Mouse (Mus musculus): ENCODE data around the gene Tmc2.

The Tmc2 gene

GRCm38 (mm10) chr2:130256762-130257161, 61.8 kb downstream of the Tmc2 start:
- CTCF ChIA-PET, result no interaction called here

DNA sequence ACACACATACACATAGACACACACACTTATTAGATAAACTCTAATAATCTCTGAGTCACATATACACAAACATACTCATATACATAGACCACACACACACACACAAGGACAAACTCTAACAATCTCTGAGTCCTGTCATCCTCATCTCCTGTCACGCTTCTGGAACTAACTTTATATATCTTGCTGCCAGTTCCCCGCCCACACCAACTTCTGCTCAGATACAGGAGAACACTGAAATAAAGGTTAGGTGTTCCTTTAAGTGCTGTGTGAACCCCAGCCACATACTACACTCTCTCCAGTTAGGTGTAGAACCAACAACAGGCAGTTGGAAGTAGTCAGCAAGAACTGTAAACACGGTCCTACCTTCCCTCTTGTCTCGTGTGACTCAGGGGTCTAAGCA, 65.8 kb downstream of the Tmc2 start:
- CTCF ChIA-PET, result interaction anchor here (0.7 kb wide), 1 partner anchor 352 kb away, joined by 3 read pairs; no protein-coding TSS in a partner anchor

DNA sequence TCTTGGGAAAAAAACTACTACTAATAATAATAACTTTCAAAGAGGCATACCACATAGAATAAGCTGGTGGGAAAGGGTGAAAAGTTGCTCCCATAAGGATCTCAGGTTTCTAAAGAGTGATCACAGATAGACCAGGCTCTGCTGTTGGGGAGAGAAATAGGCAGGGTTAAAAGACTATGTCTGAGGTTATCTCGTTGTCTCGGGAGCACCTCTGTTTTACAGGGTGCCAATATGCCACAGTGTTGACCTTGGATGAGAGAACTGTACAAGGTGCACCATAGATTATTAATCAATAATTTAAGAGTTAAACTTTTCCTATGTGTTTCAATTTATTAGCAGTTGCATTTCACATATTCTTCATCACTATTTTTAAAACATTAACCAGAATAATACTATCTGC, 66.9 kb downstream of the Tmc2 start:
- CTCF ChIA-PET, result no interaction called here

GRCm38 (mm10) chr2:130262398-130262797, 67.4 kb downstream of the Tmc2 start:
- CTCF ChIA-PET, result no interaction called here

DNA sequence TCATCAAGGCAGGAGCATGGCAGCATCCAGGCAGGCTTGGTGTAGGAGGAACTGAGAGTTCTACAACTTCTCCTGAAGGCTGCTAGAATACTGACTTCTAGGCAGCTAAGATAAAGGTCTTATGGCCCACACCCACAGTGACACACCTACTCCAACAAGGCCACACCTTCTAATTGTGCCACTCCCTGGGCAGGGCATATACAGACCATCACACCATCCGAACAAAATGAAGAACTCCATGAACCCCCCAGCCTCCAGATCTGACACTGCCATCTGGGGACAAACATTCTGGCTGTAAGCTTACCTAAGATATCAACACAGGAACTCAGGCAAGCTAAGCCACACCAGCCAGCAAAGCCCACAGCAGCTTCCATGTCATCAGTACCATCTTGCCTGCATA, 70.5 kb downstream of the Tmc2 start:
- CTCF ChIA-PET, result no interaction called here

DNA sequence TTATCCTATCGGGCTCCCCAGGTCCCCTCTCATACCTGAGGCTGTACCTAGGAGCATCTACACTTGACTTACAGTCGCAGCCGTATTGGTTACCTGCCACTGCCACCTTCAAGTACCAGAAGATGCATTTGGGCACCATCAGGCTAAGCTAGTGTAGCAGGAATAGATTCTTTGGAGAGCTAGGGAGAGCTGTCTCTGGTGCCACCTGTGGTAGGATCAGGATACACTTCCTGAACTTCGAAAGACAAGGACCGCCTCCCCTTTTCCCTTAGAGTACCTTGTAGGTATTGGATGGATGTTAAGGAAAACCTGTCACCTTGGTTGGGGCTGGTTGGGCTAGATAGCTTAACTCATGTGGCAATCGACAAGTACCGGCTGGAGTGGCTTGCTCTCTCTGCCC, 73.1 kb downstream of the Tmc2 start:
- CTCF ChIA-PET, result no interaction called here

DNA sequence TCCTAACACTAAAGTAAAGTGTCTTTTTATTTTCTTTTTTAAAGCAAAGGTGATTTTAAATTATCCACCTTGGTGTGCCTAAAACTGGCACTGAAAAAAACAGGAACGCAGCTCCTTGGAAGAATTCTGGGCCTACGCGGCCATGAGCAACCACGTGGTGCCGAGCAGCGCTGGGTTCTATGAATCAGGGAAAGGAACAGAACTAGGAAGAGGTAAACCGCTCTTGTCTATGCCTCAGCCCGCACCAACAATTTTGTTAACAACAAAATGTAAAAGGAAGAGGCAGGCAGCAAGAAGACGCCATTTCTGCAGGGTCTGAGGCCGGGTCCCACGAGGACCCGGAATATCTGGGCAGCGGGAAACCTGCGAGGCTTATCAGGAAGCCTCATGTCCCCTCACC, 78.7 kb downstream of the Tmc2 start:
- CTCF ChIA-PET, result no interaction called here

GRCm38 (mm10) chr2:130274149-130274861, 79.3 kb downstream of the Tmc2 start, which contains the start of gene Nop56:
Gene Nop56, plus strand, starts transcription at chr2:130274430.
- CTCF ChIA-PET, result interaction anchor here (0.9 kb wide), 1 partner anchor 10 kb away, joined by 3 read pairs; the partner anchor contains the start of gene Idh3b

DNA sequence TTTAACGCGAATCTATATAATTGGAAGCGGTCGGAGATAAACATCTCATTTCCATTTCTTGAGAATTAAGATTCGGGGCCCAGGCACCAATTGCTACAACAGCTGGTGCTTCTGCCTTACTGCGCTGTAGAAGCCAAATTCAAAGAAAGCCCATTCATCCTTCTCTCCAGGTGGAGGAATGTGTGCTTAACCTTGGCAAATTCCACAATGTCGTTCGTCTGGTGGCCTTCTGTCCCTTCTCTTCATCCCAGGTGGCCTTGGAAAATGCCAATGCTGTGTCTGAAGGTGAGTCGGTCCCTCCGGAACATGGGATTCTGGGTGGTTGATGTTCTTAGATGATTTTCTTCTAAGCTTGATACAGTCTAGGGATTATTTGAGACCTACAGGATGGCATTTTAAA, 79.9 kb downstream of the Tmc2 start:
- CTCF ChIA-PET, result interaction anchor here (0.9 kb wide), 1 partner anchor 9 kb away, joined by 3 read pairs; the partner anchor contains the start of gene Idh3b

- CTCF ChIA-PET, result no interaction called here
Observed at GRCm38 (mm10) chr2:130275649-130276048, 80.7 kb downstream of the Tmc2 start.

DNA sequence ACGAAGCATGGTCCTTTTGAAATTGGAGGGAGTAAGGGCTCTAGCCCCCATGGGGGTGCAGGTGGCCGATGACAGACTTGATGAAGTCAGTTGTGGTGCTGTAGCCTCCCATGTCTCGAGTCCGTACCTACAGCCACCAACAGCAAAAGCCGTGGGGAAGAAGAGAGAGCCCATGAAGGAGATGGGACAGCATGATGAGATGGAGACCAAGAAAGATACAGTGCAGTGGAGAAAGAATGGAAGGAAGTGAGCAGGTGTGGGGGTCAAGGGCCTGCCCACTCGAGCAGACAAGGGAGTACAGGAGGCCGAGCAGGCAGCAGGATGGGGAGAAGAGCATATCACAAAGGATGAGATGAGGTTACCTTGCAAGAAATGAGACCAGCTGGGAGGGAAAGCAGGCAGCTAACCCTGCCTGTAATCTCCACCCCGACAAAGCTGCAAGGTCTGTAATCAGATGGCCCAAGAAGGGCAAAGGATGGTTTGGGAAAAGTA, 84.7 kb downstream of the Tmc2 start:
- CTCF ChIA-PET, result no interaction called here

- CTCF ChIA-PET, result no interaction called here
Observed at GRCm38 (mm10) chr2:130280224-130280623, 85.2 kb downstream of the Tmc2 start.

DNA sequence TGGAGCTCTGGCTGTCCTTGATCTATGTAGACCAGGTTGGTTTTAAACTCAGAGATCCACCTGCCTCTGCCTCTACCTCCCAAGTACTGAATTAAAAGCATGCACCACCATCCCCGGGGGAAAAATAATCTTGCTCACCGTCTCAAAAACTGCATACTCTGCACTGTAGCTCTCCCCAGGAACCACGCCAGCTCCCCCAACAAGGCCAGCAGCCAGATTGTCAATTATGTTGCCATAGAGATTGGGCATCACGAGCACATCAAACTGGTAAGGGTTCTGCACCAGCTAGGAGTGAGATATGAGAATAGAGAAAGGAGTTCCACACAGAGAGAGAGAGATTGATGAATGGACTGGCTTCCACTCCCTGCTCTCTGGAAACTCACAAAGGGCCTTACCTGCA, 85.8 kb downstream of the Tmc2 start:
- CTCF ChIA-PET, result no interaction called here

DNA sequence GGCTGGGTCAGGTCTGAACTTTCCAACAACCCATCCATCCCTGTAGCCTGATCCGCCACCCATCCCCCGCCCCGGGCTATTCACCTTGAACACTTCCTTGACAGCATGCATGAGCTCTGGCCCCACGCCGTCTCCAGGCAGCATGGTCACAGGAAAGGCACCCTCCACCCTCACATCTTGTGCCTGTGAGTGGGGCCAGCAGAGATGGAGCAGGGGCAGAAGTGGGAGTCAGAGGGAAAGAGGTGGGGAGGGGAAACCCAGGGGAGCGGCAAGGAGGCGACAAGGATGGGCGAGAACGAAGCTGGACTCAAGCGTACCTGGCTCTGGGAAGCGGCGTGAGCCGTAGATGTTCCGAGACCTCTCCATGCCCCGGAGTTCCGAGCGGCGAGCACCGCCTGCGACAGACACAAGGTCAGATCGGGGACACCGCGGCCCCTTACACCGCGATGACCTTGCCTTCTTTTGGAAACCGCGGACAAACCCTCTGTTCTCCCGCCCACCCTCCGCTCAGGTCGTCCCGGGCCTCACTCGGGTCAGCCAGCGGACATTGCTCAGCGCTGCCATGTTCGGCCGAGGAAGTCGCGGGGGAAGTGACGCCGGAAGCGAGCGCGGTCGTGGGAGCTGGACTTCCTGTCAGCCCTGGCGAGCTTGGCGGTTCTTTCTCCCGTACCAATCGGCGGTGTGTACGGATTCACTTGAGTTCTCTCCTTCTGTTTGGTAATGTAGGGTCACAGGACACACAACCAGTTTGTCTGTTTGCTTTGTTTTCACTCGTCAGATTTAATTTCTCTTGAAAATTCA, 89.1 kb downstream of the Tmc2 start, which contains the start of gene Idh3b:
Idh3b (minus strand) TSS at position 694 of the 801 bp plus-strand sequence.
- CTCF ChIA-PET, result interaction anchor here (0.7 kb wide), 1 partner anchor 9 kb away, joined by 3 read pairs; the partner anchor contains the start of gene Nop56

- CTCF ChIA-PET, result no interaction called here
Observed at GRCm38 (mm10) chr2:130289086-130289485, 94.1 kb downstream of the Tmc2 start.

DNA sequence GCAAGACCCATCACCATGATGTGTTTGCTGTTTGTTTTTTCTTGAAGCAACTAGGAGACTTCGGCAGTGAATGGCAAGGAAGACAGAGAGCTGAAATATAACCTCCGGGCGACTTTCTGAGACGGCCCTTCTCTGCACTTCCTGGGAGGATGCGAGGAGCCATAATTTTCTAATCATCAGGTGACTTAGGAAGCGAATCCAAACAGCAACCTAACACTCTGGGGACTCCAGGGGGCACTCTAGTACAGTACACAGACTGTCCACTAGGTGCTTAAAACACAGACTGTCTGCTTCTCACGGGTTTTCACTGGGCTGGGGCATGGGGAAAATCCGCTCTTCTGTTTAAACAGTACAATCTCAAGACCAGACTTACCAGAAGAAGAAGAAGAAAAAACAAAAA, 96.4 kb downstream of the Tmc2 start:
- CTCF ChIA-PET, result interaction anchor here (0.6 kb wide), 1 partner anchor 286 kb away, joined by 3 read pairs; no protein-coding TSS in a partner anchor

DNA sequence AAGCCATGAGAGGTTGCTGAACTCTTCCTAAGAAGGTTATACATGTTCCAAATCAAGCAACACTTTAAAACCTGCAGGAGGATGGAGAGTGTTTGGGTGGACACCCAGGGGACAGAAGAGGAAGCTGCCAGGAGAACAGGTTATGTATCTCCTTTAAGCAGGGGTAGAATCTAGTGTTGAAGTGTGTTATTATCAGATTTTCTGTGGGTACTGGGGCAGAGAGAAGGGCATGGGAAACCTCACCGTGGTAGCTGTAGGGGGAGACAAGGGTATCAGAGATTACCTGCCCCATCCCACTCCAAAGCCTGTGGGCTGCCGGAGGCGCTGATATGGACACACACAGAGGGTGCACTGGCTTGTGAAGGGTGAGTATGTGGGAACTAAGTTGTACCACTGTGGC, 98.0 kb downstream of the Tmc2 start:
- CTCF ChIA-PET, result interaction anchor here (0.6 kb wide), 1 partner anchor 21 kb away, joined by 3 read pairs; no protein-coding TSS in a partner anchor

- CTCF ChIA-PET, result no interaction called here
Observed at GRCm38 (mm10) chr2:130293486-130293885, 98.5 kb downstream of the Tmc2 start.

DNA sequence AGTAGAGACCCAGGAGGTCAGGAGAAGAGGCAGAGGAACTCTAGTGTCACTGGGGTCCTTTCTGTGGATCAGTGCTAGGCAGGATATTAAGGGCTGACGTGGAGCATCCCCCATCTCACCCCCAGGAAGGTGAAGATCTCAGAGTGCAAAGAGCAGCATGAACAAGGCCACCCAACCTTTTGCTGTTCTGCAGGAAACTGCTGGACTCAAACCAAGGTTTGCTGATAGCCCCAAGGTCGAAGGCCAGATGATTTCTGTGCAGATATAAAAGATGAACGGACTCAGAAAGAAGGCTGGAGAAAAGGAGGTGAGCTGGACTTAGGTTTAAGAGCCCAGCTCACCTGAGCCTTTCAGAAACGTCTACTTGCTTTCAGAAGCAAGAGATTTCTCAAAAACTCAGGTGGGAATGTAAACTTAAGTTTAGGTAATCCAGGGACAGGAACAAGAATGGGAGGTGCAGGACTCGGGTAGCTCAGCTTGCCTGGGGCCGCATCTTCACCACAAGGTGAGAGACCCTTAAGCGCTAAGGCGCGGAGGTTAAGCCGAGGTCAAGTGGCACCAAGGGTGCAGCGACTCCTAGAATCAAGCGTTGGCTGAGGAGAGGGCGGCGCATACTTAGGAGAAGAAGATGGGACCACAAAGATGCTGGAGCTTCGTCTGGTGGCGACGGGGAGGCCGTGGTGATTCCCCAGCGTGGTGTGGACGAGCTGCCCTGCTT, 99.4 kb downstream of the Tmc2 start:
- CTCF ChIA-PET, result interaction anchor here (0.5 kb wide), 1 partner anchor 577 kb away, joined by 3 read pairs; no protein-coding TSS in a partner anchor

- CTCF ChIA-PET, result interaction anchor here (0.5 kb wide), 1 partner anchor 577 kb away, joined by 3 read pairs; no protein-coding TSS in a partner anchor
Observed at GRCm38 (mm10) chr2:130294936-130295277, 99.9 kb downstream of the Tmc2 start, which contains the start of gene Ebf4. Gene Ebf4, plus strand, starts transcription at chr2:130295169.

DNA sequence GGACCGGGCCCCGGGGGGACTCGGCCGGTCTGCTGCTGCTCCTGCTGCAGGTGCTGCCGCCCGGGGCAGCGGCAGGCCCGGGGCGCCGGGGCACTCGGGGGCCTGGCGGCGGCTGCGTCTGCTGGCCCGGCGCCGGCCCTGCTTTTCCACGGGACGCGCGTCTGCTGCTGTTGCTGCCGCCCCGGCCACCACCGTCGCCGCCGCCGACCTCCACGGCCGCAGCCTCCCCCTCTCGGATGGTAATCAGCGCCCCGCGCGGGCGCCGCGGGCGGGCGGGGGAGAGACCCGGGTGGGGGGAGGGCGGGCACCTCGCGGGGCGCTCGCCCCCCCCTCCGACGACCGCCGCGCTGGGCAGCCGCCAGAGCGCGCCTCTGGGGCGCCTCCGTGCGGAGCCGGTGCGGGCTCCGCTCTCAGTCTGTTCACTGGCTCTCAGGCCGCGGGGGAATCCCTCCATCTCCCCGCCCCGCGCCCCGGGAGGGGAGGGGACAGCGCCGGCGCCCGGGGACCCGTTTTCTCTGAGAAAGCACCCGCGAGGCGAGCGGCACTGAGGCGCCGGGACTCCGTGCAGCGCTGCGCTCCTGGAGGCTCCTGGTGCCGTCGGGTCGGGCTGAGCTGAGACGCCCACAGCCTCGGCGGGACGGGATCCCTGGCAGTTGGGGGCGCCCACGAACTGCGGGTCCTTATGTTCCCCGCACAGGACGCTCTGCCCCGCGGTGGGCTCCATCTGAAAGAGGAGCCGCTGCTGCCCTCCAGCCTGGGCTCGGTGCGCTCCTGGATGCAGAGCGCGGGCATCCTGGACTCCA, 100.5 kb downstream of the Tmc2 start:
- CTCF ChIA-PET, result no interaction called here

Measured in spleen, embryonic (tissue).